Mouse (Mus musculus) olfactory bulb, adult 2 months (tissue): Measurements from ENCODE around the gene Bcas3. TPM values are rescaled to one million over a fixed set of nuclear protein-coding genes. Genes with fewer than 3 reads are reported as not detected.

Source experiments
- H3K27ac ChIP-seq: fragments of 200-500 bp; 2 replicates; pipeline ENCODE4 v1.5.1; 2012; ENCODE audit warnings: low read depth, low read length; ENCODE audit not compliant: insufficient read depth
- H3K4me1 ChIP-seq: fragments of 200-500 bp; 2 replicates; pipeline ENCODE4 v1.6.1; 2012; ENCODE audit warnings: low read length; ENCODE audit not compliant: control insufficient read depth, insufficient read depth
- H3K4me3 ChIP-seq: fragments of 200-500 bp; 2 replicates; pipeline ENCODE4 v1.5.1; 2012; ENCODE audit warnings: mild to moderate bottlenecking, low read depth, low read length, moderate library complexity; ENCODE audit not compliant: insufficient read depth
- CTCF ChIP-seq: fragments of 200-500 bp; IDR thresholded peaks from 2 replicates; pipeline ENCODE4 v1.5.1; 2012; ENCODE audit warnings: low read depth, mild to moderate bottlenecking, low read length, moderate library complexity; ENCODE audit not compliant: insufficient read depth
- POLR2A ChIP-seq: fragments of 200-500 bp; IDR thresholded peaks from 2 replicates; pipeline ENCODE4 v1.6.1; 2012; ENCODE audit warnings: mild to moderate bottlenecking, low read depth, low read length, moderate library complexity; ENCODE audit not compliant: insufficient read depth
- WGBS: fragments of 180-500 bp; shearing (Covaris S2); methylation state at CpG from one replicate; pipeline ENCODE4 v1.1.7; 2018; 5-methylcytosine and 5-hydroxymethylcytosine counted together
- polyA plus RNA-seq: library from polyadenylated mRNA; stranded (reverse); fragments of >200 nt; gene quantifications from 2 replicates; pipeline ENCODE4 v1.2.4, GENCODE M21; 2012; ENCODE audit warnings: low replicate concordance; ENCODE audit not compliant: missing spikeins, insufficient read depth, insufficient read length

The Bcas3 gene
- polyA plus RNA-seq, 1 experiment, result not detected

DNA sequence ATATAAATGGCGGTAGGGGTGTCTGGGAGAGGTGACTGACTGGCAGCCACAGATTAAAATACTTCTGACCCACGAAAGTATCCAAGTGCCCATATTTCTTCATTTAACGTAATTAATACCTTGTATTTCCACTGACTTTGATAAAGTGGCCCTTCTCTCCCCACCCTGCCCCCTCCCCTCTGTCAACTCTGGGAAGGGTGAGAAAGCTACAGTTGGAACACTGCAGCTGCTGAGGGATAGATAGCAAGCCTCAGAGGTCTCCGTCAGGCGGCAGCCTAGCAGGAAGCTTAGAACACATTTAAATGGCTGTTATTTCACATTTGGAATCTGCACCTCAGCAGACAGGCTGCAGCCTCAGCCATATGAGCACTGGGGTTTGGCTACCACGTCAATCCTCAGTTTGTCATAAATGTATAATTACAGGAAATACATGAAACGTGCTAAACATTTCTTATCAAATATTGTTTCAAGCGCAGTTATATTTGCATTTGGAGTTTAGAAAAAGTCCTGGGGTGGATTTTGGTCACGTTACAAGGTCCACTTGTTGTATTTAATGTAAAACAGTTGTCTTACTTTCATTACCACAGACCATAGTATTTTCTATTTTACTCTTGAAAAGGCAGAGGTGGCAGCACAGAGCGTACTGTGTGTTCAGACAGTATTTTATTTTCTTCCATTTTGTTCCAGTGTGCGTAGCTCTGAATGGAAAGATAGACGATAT, 291.2 kb downstream of the Bcas3 start:
- Histone ChIP-seq H3K4me1 (peaks cover 3% of the 10 kb centered on the region), H3K27ac (no peak overlapping the region), H3K4me3 (no peak overlapping the region)
- TF ChIP-seq CTCF, result no peak
- TF ChIP-seq POLR2A, result no peak
- 91% methylated on average over 12 of the region's 12 CpGs for WGBS

DNA sequence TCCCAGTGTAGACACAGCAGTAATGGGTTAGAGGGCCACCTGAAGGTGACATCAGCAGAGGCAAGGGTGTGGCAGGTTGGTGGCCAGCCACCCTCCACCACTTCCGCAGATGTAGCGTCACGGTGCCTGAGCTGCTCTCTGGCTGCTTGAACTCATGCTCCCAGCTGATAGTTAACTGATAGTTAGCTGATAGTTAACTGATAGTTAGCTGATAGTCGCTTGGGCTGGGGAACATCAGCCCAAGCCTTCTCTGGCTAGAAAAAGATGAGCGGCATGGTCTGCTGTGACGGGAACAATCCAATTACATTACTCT, 291.7 kb downstream of the Bcas3 start:
- 95% methylated on average over 6 of the region's 6 CpGs for WGBS
- H3K4me1 ChIP-seq, result peaks cover 3% of the 10 kb centered on the region
- no peak overlapping the region for H3K27ac ChIP-seq
- H3K4me3 ChIP-seq, result no peak overlapping the region
- TF ChIP-seq CTCF, result no peak
- TF ChIP-seq POLR2A, result no peak

DNA sequence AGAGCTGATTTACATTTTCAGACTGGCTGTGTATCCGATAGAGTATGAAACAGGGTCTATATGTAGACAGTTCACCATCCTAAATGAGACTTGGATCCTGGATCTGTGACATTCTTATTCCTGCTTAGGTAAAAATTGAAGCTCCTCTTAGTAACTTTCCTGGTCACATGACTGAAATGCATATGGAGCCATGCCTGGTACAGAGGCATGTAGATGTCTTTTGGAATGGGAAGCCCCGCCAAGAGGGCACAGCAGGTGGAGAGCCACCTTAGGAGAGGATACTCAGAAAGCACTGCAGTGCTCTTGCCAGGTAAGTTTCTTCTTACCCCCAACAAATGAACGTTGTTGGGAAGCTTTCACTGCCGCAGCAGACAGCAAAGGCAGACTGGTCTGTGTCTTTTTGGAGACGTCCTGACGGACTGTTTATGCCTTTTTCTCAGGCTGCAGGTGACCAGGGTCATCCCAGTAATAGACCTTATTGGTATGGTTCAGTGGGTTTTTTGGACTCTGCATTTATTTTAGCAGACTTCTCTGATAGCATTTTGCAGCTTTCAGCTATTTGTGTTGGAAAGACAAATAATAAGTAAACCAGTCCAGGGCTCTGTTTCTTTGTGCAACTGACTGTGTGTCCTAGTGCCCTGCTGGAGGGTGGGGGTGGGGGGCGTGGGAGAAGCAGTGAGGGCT, 292.3 kb downstream of the Bcas3 start:
- peaks cover 3% of the 10 kb centered on the region for H3K4me1 ChIP-seq
- no peak overlapping the region for H3K4me3 ChIP-seq
- H3K27ac ChIP-seq, result no peak overlapping the region
- TF ChIP-seq POLR2A (no peak), CTCF (no peak)
- WGBS, result 87% methylated on average over 7 of the region's 7 CpGs

DNA sequence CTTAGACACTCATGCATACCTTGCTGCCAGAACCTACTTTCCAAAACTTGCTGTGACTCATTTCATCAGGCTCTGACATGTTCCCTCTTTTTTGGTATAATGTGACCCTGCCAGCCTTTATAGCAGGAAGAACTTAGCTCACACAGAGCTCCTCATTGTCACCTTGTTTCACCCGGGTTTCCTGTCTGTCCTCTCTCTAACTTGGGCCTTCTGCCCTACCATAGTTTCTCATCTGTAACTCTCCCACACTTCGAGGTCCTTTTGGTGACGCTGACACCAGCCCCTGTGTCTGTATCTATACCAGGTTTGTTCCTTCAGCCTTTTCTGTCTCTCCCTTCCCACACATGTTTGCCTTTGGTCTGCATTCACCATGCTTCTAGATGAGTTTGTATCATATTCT, 295.9 kb downstream of the Bcas3 start:
- no peak overlapping the region for H3K4me3 ChIP-seq
- H3K27ac ChIP-seq, result no peak overlapping the region
- WGBS, result 82% methylated on average over 3 of the region's 3 CpGs
- no peak for TF ChIP-seq CTCF
- no peak for TF ChIP-seq POLR2A
- H3K4me1 ChIP-seq, result no peaks in the 10 kb centered on the region

DNA sequence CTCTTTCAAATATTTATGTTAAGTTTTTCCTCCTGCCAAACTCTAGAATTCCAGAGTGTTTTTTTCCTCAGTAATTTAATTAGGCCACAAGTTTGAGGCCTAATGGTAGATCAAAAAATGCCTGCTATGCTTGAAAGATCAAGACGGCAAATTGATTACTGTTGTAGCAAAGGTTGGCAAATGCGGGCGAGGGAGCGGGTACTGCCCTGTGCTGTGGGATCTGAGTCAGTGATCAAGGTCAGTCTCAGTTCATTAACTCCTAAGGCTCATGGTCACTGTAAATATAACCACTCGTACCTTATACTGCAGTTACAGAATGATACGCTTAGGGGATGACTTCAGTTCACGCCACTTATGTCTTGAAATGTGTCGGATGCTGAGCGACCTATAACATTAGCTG, 296.4 kb downstream of the Bcas3 start:
- no peaks in the 10 kb centered on the region for H3K4me1 ChIP-seq
- no peak for TF ChIP-seq CTCF
- no peak for TF ChIP-seq POLR2A
- H3K4me3 ChIP-seq, result no peak overlapping the region
- no peak overlapping the region for H3K27ac ChIP-seq
- 91% methylated on average over 9 of the region's 9 CpGs for WGBS

DNA sequence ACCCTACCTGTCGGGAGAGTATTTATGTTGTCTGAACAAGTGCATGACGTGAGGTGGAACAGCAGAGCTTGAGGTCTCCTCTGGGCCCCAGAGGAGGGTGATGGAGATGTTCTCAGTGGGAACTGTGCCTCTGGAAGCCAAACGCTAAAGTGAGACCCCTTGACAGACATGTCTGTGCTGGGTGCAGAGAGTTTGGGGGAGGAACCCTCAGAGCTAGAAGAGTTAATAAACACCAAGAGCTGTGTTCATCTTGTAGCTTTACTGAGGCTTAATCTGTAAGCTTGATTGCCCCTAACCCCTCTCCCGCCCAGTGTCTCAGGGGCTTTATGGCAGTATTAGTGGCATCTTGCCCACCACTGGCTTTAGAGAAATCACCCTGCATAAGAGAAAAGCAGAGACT, 304.5 kb downstream of the Bcas3 start:
- TF ChIP-seq POLR2A (no peak), CTCF (no peak)
- no peaks in the 10 kb centered on the region for H3K4me1 ChIP-seq
- WGBS, result 84% methylated on average over 4 of the region's 4 CpGs

DNA sequence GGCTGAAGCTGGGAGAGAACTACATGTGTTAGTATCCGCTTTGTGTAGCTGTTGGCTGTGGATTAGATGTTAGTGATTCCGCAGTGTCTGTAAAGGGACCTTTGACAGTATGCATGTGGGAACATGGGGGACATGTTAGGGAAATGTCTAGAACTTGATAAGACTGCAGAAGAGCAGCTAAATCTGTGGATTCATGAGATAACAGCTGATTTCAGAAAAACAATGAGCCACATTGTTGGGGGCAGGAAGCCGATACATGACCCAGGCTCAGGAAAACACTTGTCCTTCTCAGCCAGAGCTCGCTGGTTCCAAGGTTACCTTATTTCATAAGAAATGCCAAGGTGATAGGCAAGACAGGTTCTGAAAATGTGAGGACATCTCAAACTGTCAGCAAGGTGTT, 307.3 kb downstream of the Bcas3 start:
- TF ChIP-seq POLR2A (no peak), CTCF (no peak)
- H3K27ac ChIP-seq, result no peak overlapping the region
- 94% methylated on average over 4 of the region's 4 CpGs for WGBS
- no peak overlapping the region for H3K4me3 ChIP-seq
- no peaks in the 10 kb centered on the region for H3K4me1 ChIP-seq

More for the DNA sequence above, 304.5 kb downstream of the Bcas3 start:
- Histone ChIP-seq H3K27ac (no peak overlapping the region), H3K4me3 (no peak overlapping the region)

DNA sequence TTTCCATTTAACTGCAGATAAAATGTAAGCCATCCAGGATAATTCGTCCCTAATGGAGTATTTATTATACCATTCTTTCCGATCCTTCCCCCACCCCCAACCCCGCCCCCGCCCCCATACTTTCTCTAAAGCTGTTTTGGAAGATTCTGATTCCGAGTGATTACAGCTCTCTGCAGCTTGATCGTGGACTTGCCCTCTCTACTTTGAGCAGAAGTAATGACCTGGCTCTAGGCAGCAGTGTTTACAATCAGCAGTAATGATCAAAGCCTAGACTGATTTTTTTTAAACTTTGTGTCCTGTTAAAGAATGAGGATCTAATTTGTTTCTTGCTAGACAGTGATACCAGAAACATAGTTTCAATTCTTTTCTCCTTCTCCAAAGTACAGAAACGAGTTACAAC, 314.2 kb downstream of the Bcas3 start:
- TF ChIP-seq CTCF, result no peak
- TF ChIP-seq POLR2A, result no peak
- no peaks in the 10 kb centered on the region for H3K4me1 ChIP-seq
- no peak overlapping the region for H3K27ac ChIP-seq
- 44% methylated on average over 7 of the region's 7 CpGs for WGBS
- H3K4me3 ChIP-seq, result no peak overlapping the region

DNA sequence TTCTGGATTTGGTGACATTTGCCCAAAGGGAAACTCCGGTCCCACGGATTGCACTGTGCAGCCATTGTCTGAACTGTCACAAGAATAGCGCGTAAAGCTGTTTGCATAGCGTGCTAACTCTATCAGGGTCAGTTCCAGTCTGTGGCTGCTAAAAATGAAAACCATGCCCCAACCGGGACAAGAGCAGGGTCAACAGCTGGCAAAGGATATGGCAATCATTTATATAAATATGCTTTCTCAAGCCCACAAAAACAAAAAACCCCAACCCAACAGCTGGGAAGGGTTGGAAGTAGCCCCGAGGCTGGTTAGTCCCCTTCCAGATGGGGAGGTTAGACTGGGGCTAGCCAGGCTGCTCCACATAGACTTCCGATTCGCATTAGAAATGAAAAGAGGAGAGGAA, 314.8 kb downstream of the Bcas3 start:
- TF ChIP-seq POLR2A (no peak), CTCF (no peak)
- no peak overlapping the region for H3K27ac ChIP-seq
- whole genome bisulfite sequencing, result 67% methylated on average over 9 of the region's 9 CpGs
- no peaks in the 10 kb centered on the region for H3K4me1 ChIP-seq
- H3K4me3 ChIP-seq, result no peak overlapping the region

DNA sequence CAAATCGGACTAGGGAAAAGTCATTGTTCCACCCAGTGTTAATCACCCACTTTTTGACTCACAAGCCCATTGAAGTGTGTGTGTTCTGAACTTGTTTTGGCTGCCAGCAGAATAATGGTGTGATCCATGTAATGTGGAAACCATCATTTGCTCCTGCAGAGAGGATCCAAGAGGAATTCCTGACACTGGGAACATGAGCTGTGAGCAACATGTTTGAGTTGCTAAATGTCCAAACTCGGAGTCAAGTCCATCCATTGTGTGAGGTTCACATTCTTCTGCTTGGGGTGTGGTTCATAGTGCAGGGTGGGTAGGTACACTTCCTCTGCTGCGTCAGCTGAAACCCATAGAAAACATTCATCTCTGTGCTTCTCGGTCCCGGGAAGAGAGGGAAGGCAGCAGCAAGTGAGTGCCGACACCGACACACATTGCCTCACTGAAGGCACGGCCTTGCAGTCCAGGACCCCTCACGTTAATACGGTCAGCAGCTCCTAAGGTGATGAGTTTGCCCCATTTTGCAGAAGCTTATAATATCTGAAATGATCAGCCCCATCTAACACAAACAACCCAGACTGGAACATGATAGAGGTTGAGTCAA, 320.0 kb downstream of the Bcas3 start:
- Histone ChIP-seq H3K4me3 (no peak overlapping the region), H3K27ac (no peak overlapping the region), H3K4me1 (peaks cover 7% of the 10 kb centered on the region; the same call in 1 of the 2 replicates)
- WGBS, result 93% methylated on average over 10 of the region's 10 CpGs
- TF ChIP-seq POLR2A (no peak), CTCF (no peak)
